Mouse (Mus musculus) heart, postnatal 0 days (tissue): ENCODE measurements around the gene Htr6. TPM values are rescaled to one million over a fixed set of nuclear protein-coding genes. Genes with fewer than 3 reads are reported as not detected.
A peak's percentile ranks its signal among the peaks of the same experiment; 100 is the strongest.

ENCODE experiments used
- ATAC-seq: fragments of 200-750 bp; cut with Nextera tagmentation; 2 replicates; pipeline ENCODE4 v1.8.0; 2017; ENCODE audit warnings: low read depth, moderate number of reproducible peaks, moderate library complexity; ENCODE audit not compliant: insufficient read depth
- DNase-seq: peaks from one replicate; pipeline ENCODE4 v3.0.0-alpha.2; 2016; ENCODE audit warnings: low spot score
- H3K27ac ChIP-seq: fragments of 300-500 bp; sonication (generic); 2 replicates; pipeline ENCODE4 v1.5.1; 2014; ENCODE audit warnings: low read depth, mild to moderate bottlenecking
- H3K27me3 ChIP-seq: fragments of 300-500 bp; sonication (generic); 2 replicates; pipeline ENCODE4 v1.6.1; 2014; ENCODE audit warnings: low read length, mixed read lengths; ENCODE audit not compliant: control insufficient read depth, insufficient read depth
- H3K36me3 ChIP-seq: fragments of 300-500 bp; sonication (generic); replicated peaks from 2 replicates; pipeline ENCODE4 v1.6.1; 2014; ENCODE audit warnings: low read length, mixed read lengths; ENCODE audit not compliant: control insufficient read depth, insufficient read depth
- H3K4me1 ChIP-seq: fragments of 300-500 bp; sonication (generic); 2 replicates; pipeline ENCODE4 v1.6.1; 2014; ENCODE audit warnings: antibody characterized with exemption; ENCODE audit not compliant: control insufficient read depth, insufficient read depth
- H3K4me2 ChIP-seq: fragments of 300-500 bp; sonication (generic); 2 replicates; pipeline ENCODE4 v1.6.1; 2014; ENCODE audit warnings: low read depth, mild to moderate bottlenecking, low read length, moderate library complexity
- H3K4me3 ChIP-seq: fragments of 300-500 bp; sonication (generic); 2 replicates; pipeline ENCODE4 v1.5.1; 2014; ENCODE audit warnings: low read depth, low read length
- H3K9ac ChIP-seq: fragments of 300-500 bp; sonication (generic); replicated peaks from 2 replicates; pipeline ENCODE4 v1.6.1; 2014; ENCODE audit warnings: low read depth, low read length, mixed read lengths
- H3K9me3 ChIP-seq: fragments of 300-500 bp; sonication (generic); replicated peaks from 2 replicates; pipeline ENCODE4 v1.6.1; 2016; ENCODE audit warnings: low read length; ENCODE audit not compliant: control insufficient read depth
- CTCF ChIP-seq: IDR thresholded peaks from 2 replicates; pipeline ENCODE4 v1.5.1; 2016; ENCODE audit warnings: antibody characterized with exemption, control low read depth, low read depth
- EP300 ChIP-seq: IDR thresholded peaks from 2 replicates; pipeline ENCODE4 v1.6.1; 2016; ENCODE audit warnings: antibody characterized with exemption, low read depth
- WGBS: fragments of 180-500 bp; shearing (Covaris S2); extraction: QIAGEN DNeasy Blood & Tissue Kit; methylation state at CpG from one replicate; pipeline ENCODE4 v1.1.7; 2014; 5-methylcytosine and 5-hydroxymethylcytosine counted together
- polyA plus RNA-seq: library from polyadenylated mRNA; unstranded; fragments of >200 nt; fragmentation: Nextera tagmentation; extraction: Ambion mirVana; gene quantifications from 2 replicates; pipeline ENCODE4 v1.2.1, GENCODE M21; 2015
- total RNA-seq: library from RNA; depleted of rRNA; stranded (reverse); fragments of >200 nt; gene quantifications from 2 replicates; pipeline ENCODE4 v1.2.3, GENCODE M21; 2014; ENCODE audit warnings: low replicate concordance

Gene Htr6
- total and polyA plus RNA-seq, 2 experiments from 2014 or later = not detected

DNA sequence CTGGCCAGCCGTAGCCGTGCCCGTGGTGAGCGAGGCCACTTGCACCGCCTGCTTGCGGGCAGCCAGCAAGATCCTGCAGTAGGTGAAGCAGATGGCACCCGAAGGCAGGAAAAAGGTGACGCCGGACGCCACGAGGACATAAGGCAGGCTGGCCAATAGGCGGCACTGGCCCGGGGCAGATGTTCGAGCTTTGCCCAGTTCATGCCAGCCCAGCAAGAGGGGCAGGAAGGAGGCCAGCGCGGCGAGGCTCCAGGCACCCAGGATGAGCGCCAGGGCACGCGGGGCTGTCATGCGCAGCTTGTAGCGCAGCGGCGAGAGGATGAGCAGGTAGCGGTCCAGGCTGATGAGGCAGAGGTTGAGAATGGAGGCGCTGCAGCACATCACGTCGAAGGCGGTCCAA lies 1.3 kb downstream of the Htr6 start:
- H3K27me3 ChIP-seq = peaks cover 62% of the 10 kb centered on the region
- ATAC-seq = no peak
- WGBS = 21% methylated on average over 29 of the region's 29 CpGs

GRCm38 (mm10) chr4:139068287-139068686 lies 7.1 kb downstream of the Htr6 start:
- Histone ChIP-seq H3K27me3 (peaks cover 25% of the 10 kb centered on the region), H3K9ac (no peak overlapping the region), H3K27ac (no peak overlapping the region), H3K4me1 (no peaks in the 10 kb centered on the region), H3K36me3 (no peaks in the 10 kb centered on the region), H3K4me2 (no peak overlapping the region), H3K4me3 (no peak overlapping the region), H3K9me3 (no peaks in the 10 kb centered on the region)
- 26% methylated on average over 4 of the region's 4 CpGs for WGBS
- ATAC-seq (no peak), DNase-seq (no peak)
- TF ChIP-seq EP300 (no peak), CTCF (no peak)

More for the DNA sequence above, 1.3 kb downstream of the Htr6 start:
- DNase-seq = no peak
- H3K9me3 ChIP-seq = no peaks in the 10 kb centered on the region
- no peaks in the 10 kb centered on the region for H3K36me3 ChIP-seq
- TF ChIP-seq EP300 = no peak
- no peak for TF ChIP-seq CTCF
- H3K9ac ChIP-seq = no peak overlapping the region
- no peak overlapping the region for H3K27ac ChIP-seq
- no peak overlapping the region for H3K4me2 ChIP-seq
- H3K4me3 ChIP-seq = peak overlapping the region; percentile 55
- peaks cover 9% of the 10 kb centered on the region for H3K4me1 ChIP-seq

- Histone ChIP-seq H3K4me2 (no peak overlapping the region), H3K27me3 (peaks cover 4% of the 10 kb centered on the region; the same call in 1 of the 2 replicates), H3K9ac (no peak overlapping the region), H3K9me3 (no peaks in the 10 kb centered on the region), H3K36me3 (no peaks in the 10 kb centered on the region), H3K27ac (no peak overlapping the region), H3K4me3 (no peak overlapping the region), H3K4me1 (no peaks in the 10 kb centered on the region)
- ATAC-seq (no peak), DNase-seq (no peak)
- TF ChIP-seq EP300 (no peak), CTCF (no peak)
- WGBS = 78% methylated on average over 5 of the region's 5 CpGs
These were observed 10.5 kb downstream of the Htr6 start for GRCm38 (mm10) chr4:139064831-139065230.

DNA sequence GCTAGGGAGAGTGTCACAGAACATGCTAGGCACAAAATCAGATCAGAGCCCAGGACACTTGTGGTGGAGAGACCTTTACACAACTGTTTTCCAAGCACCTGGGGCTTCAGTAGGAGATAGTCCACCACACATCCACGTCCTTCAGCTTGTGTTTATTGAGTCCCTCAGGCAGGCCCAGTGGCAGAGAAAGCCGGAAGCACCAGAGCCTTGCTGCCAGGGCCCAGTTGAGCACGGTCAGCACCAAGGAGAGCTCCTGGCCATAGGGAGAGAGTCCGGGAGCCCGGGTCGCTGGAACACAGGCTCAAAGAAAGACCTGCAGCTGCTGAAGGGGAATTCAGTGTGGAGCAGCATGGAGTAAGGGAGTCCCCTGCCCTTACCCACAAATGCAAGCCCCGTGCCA lies 15.8 kb downstream of the Htr6 start:
- H3K27ac ChIP-seq = no peak overlapping the region
- no peak overlapping the region for H3K4me2 ChIP-seq
- H3K36me3 ChIP-seq = no peaks in the 10 kb centered on the region
- H3K9ac ChIP-seq = no peak overlapping the region
- peaks cover 11% of the 10 kb centered on the region; the same call in 1 of the 2 replicates for H3K4me1 ChIP-seq
- 3% methylated on average over 7 of the region's 7 CpGs for WGBS
- H3K4me3 ChIP-seq = no peak overlapping the region
- no peaks in the 10 kb centered on the region for H3K9me3 ChIP-seq
- H3K27me3 ChIP-seq = no peaks in the 10 kb centered on the region
- DNase-seq = peak; percentile 55
- TF ChIP-seq CTCF (no peak), EP300 (no peak)
- no peak for ATAC-seq

- TF ChIP-seq CTCF (no peak), EP300 (no peak)
- WGBS = 80% methylated on average over 5 of the region's 5 CpGs
- DNase-seq (no peak), ATAC-seq (no peak)
- Histone ChIP-seq H3K9me3 (no peaks in the 10 kb centered on the region), H3K9ac (no peak overlapping the region), H3K27me3 (no peaks in the 10 kb centered on the region), H3K4me2 (no peak overlapping the region), H3K4me3 (no peak overlapping the region), H3K4me1 (peaks cover 14% of the 10 kb centered on the region; the same call in 1 of the 2 replicates), H3K36me3 (no peaks in the 10 kb centered on the region), H3K27ac (no peak overlapping the region)
These were observed 17.3 kb downstream of the Htr6 start for GRCm38 (mm10) chr4:139058029-139058428.

- Histone ChIP-seq H3K4me2 (no peak overlapping the region), H3K4me3 (no peak overlapping the region), H3K27ac (no peak overlapping the region), H3K9ac (no peak overlapping the region), H3K27me3 (no peaks in the 10 kb centered on the region), H3K4me1 (peaks cover 14% of the 10 kb centered on the region; the same call in 1 of the 2 replicates), H3K36me3 (no peaks in the 10 kb centered on the region), H3K9me3 (no peaks in the 10 kb centered on the region)
- TF ChIP-seq EP300 = no peak
- TF ChIP-seq CTCF = no peak
- DNase-seq = no peak
- whole genome bisulfite sequencing = 68% methylated on average over 5 of the region's 5 CpGs
- ATAC-seq = no peak
These were observed 18.1 kb downstream of the Htr6 start for GRCm38 (mm10) chr4:139057291-139057690.
